Mouse (Mus musculus) ES-E14 (cell line): ENCODE results near the gene Rabep2.

Source experiments
- HCFC1 ChIP-seq: IDR thresholded peaks from 2 replicates; pipeline ENCODE4 v1.6.1; 2012; ENCODE audit warnings: low read length, inconsistent platforms, borderline replicate concordance; ENCODE audit not compliant: insufficient read depth
- MAFK ChIP-seq: IDR thresholded peaks from 2 replicates; pipeline ENCODE4 v1.6.1; 2014; ENCODE audit warnings: mild to moderate bottlenecking, low read depth, low read length, inconsistent platforms; ENCODE audit not compliant: insufficient read depth
- ZC3H11A ChIP-seq: IDR thresholded peaks from 2 replicates; pipeline ENCODE4 v1.6.1; 2012; ENCODE audit warnings: low read depth, mild to moderate bottlenecking, inconsistent platforms, low read length, borderline replicate concordance
- ZNF384 ChIP-seq: IDR thresholded peaks from 2 replicates; pipeline ENCODE4 v1.6.1; 2012; ENCODE audit warnings: low read depth, low read length, inconsistent platforms

DNA sequence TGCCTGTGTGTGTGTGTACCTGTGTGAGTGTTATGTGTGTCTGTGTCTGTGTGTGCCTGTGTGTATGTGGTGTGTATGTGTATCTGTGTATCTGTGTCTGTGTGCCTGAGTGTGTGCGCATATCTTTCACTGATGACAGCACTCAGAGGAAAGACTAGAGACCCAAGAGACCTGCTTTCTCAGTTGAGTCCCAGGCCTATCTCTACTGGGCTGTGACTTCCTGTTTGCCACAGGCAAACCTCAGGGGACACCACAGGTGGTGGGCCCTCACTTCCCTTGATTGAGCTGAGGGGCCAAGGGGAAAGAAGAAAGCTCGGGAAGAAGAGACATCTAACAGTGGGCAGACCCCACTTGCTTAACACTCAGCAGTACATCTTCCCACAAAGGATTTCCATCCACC is 11.9 kb upstream of the Rabep2 start:
- no peak for TF ChIP-seq HCFC1
- no peak for TF ChIP-seq ZC3H11A
- no peak for TF ChIP-seq MAFK
- no peak for TF ChIP-seq ZNF384
